Mouse (Mus musculus) forebrain, embryonic 14.5 days (tissue): ENCODE data around the gene Rfx5. TPM values are rescaled to one million over a fixed set of nuclear protein-coding genes. Genes with fewer than 3 reads are reported as not detected.
"Not testable (repeated sequence)": the region's sequence is repeated elsewhere in the genome, so short reads cannot be mapped to it uniquely, and the experiment has no call there.

Experiments used
- ATAC-seq: fragments of 200-750 bp; cut with Nextera tagmentation; 2 replicates; pipeline ENCODE4 v1.8.0; 2017; ENCODE audit warnings: mild to moderate bottlenecking, moderate library complexity
- DNase-seq: peaks from one replicate; pipeline ENCODE4 v3.0.0-alpha.2; 2015; ENCODE audit warnings: low spot score
- H3K27ac ChIP-seq: fragments of 300-500 bp; sonication (generic); 2 replicates; pipeline ENCODE4 v1.5.1; 2014; ENCODE audit warnings: low read depth, mild to moderate bottlenecking, control low read depth, low read length, moderate library complexity
- H3K27me3 ChIP-seq: fragments of 300-500 bp; sonication (generic); replicated peaks from 2 replicates; pipeline ENCODE4 v1.6.1; 2014; ENCODE audit warnings: low read length, control low read depth, mixed read lengths; ENCODE audit not compliant: control insufficient read depth, insufficient read depth
- H3K36me3 ChIP-seq: fragments of 300-500 bp; sonication (generic); 2 replicates; pipeline ENCODE4 v1.6.1; 2014; ENCODE audit warnings: low read length, control low read depth; ENCODE audit not compliant: control insufficient read depth, insufficient read depth
- H3K4me1 ChIP-seq: fragments of 300-500 bp; sonication (generic); 2 replicates; pipeline ENCODE4 v1.6.1; 2014; ENCODE audit warnings: antibody characterized with exemption, low read length, control low read depth; ENCODE audit not compliant: control insufficient read depth, insufficient read depth
- H3K4me2 ChIP-seq: fragments of 300-500 bp; sonication (generic); 2 replicates; pipeline ENCODE4 v1.6.1; 2014; ENCODE audit warnings: mild to moderate bottlenecking, control low read depth, low read length
- H3K4me3 ChIP-seq: fragments of 300-500 bp; sonication (generic); 2 replicates; pipeline ENCODE4 v1.5.1; 2014; ENCODE audit warnings: low read depth, low read length, control low read depth
- H3K9ac ChIP-seq: fragments of 300-500 bp; sonication (generic); 2 replicates; pipeline ENCODE4 v1.6.1; 2014; ENCODE audit warnings: mild to moderate bottlenecking, low read length, control low read depth, moderate library complexity
- H3K9me3 ChIP-seq: fragments of 300-500 bp; sonication (generic); replicated peaks from 2 replicates; pipeline ENCODE4 v1.6.1; 2016; ENCODE audit warnings: low read length, control low read depth, mixed read lengths; ENCODE audit not compliant: control insufficient read depth
- WGBS: fragments of 180-500 bp; shearing (Covaris S2); extraction: QIAGEN DNeasy Blood & Tissue Kit; methylation state at CpG from one replicate; pipeline ENCODE4 v1.1.7; 2014; 5-methylcytosine and 5-hydroxymethylcytosine counted together
- polyA plus RNA-seq: library from polyadenylated mRNA; unstranded; fragments of >200 nt; fragmentation: Nextera tagmentation; extraction: Ambion mirVana; gene quantifications from 2 replicates; pipeline ENCODE4 v1.2.1, GENCODE M21; 2014

Rfx5 gene
- polyA plus RNA-seq = 5.6 and 5.9 TPM in 2 replicates

GRCm38 (mm10) chr3:94953764-94954616, at the start of gene Rfx5:
Gene Rfx5 (plus strand): TSS chr3:94954075.
- peaks cover 36% of the 10 kb centered on the region for H3K36me3 ChIP-seq
- WGBS = under 1% methylated on average over 50 of the region's 50 CpGs

GRCm38 (mm10) chr3:94904759-94905158, 49.1 kb upstream of the Rfx5 start:
- ATAC-seq, H3K27ac ChIP-seq, H3K9me3 ChIP-seq, H3K27me3 ChIP-seq, DNase-seq, H3K4me1 ChIP-seq, H3K9ac ChIP-seq, H3K4me2 ChIP-seq, H3K36me3 ChIP-seq, H3K4me3 ChIP-seq: not testable (repeated sequence)
- WGBS = 61% methylated on average over 3 of the region's 3 CpGs

More at GRCm38 (mm10) chr3:94953764-94954616, at the start of gene Rfx5:
- Histone ChIP-seq H3K9ac (peak within 1 kb of the TSS; percentile 81), H3K9me3 (no peaks in the 10 kb centered on the region), H3K4me3 (peak within 1 kb of the TSS; percentile 61), H3K27ac (peak within 1 kb of the TSS; percentile 94), H3K4me2 (peak within 1 kb of the TSS; percentile 52), H3K4me1 (peaks cover 8% of the 10 kb centered on the region), H3K27me3 (no peaks in the 10 kb centered on the region)
- ATAC-seq (peak; percentile 98), DNase-seq (peak; percentile 98)

GRCm38 (mm10) chr3:94906482-94906881, 47.4 kb upstream of the Rfx5 start:
- no peaks in the 10 kb centered on the region for H3K36me3 ChIP-seq
- H3K4me3 ChIP-seq = no peak overlapping the region
- no peak overlapping the region for H3K9ac ChIP-seq
- DNase-seq (no peak), ATAC-seq (no peak)
- H3K27ac ChIP-seq = no peak overlapping the region
- H3K9me3 ChIP-seq = no peaks in the 10 kb centered on the region
- no peak overlapping the region for H3K4me2 ChIP-seq
- no peaks in the 10 kb centered on the region for H3K27me3 ChIP-seq
- H3K4me1 ChIP-seq = no peaks in the 10 kb centered on the region
- 71% methylated on average over 1 of the region's 1 CpGs for WGBS

GRCm38 (mm10) chr3:94911050-94911693, 42.7 kb upstream of the Rfx5 start:
- no peaks in the 10 kb centered on the region for H3K36me3 ChIP-seq
- ATAC-seq = no peak
- no peaks in the 10 kb centered on the region for H3K27me3 ChIP-seq
- no peak overlapping the region for H3K9ac ChIP-seq
- H3K27ac ChIP-seq = no peak overlapping the region
- WGBS = 78% methylated on average over 2 of the region's 2 CpGs
- DNase-seq = no peak
- no peaks in the 10 kb centered on the region for H3K9me3 ChIP-seq
- H3K4me1 ChIP-seq = no peaks in the 10 kb centered on the region
- H3K4me2 ChIP-seq = no peak overlapping the region
- no peak overlapping the region for H3K4me3 ChIP-seq

- Histone ChIP-seq H3K27me3 (no peaks in the 10 kb centered on the region), H3K9me3 (no peaks in the 10 kb centered on the region), H3K4me3 (no peak overlapping the region), H3K4me2 (no peak overlapping the region), H3K36me3 (no peaks in the 10 kb centered on the region), H3K9ac (no peak overlapping the region), H3K27ac (no peak overlapping the region), H3K4me1 (no peaks in the 10 kb centered on the region)
- 75% methylated on average over 5 of the region's 5 CpGs for WGBS
- no peak for ATAC-seq
- DNase-seq = no peak
Observed at GRCm38 (mm10) chr3:94913801-94914200, 40.1 kb upstream of the Rfx5 start.

- 80% methylated on average over 7 of the region's 7 CpGs for WGBS
- Histone ChIP-seq H3K4me3 (no peak overlapping the region), H3K4me2 (no peak overlapping the region), H3K9ac (no peak overlapping the region), H3K27me3 (no peaks in the 10 kb centered on the region), H3K36me3 (no peaks in the 10 kb centered on the region), H3K27ac (no peak overlapping the region), H3K9me3 (no peaks in the 10 kb centered on the region), H3K4me1 (no peaks in the 10 kb centered on the region)
- ATAC-seq = no peak
- DNase-seq = peak; percentile 24
Observed at GRCm38 (mm10) chr3:94915903-94916741, 37.8 kb upstream of the Rfx5 start.

GRCm38 (mm10) chr3:94917816-94918361, 36.0 kb upstream of the Rfx5 start:
- Histone ChIP-seq H3K36me3 (no peaks in the 10 kb centered on the region), H3K27ac (no peak overlapping the region), H3K4me2 (no peak overlapping the region), H3K27me3 (no peaks in the 10 kb centered on the region), H3K4me3 (no peak overlapping the region), H3K4me1 (no peaks in the 10 kb centered on the region), H3K9ac (no peak overlapping the region), H3K9me3 (no peaks in the 10 kb centered on the region)
- ATAC-seq (no peak), DNase-seq (peak; percentile 4)
- 50% methylated on average over 14 of the region's 14 CpGs for WGBS

GRCm38 (mm10) chr3:94918845-94919244, 35.0 kb upstream of the Rfx5 start:
- 79% methylated on average over 4 of the region's 4 CpGs for WGBS
- ATAC-seq (no peak), DNase-seq (no peak)
- no peaks in the 10 kb centered on the region for H3K27me3 ChIP-seq
- H3K27ac ChIP-seq = no peak overlapping the region
- no peak overlapping the region for H3K4me3 ChIP-seq
- H3K4me2 ChIP-seq = no peak overlapping the region
- no peaks in the 10 kb centered on the region for H3K36me3 ChIP-seq
- no peaks in the 10 kb centered on the region for H3K4me1 ChIP-seq
- H3K9me3 ChIP-seq = no peaks in the 10 kb centered on the region
- no peak overlapping the region for H3K9ac ChIP-seq
